Mouse (Mus musculus): Measurements from ENCODE around the gene Ngef. TPM values are rescaled to one million over a fixed set of nuclear protein-coding genes. Genes with fewer than 3 reads are reported as not detected.

The Ngef gene
- polyA plus RNA-seq, 1 experiment from 2014 or later: 28.9 TPM

- H3K4me2 ChIP-seq (ENCODE audit: low read depth, low read length): no peak overlapping the region
- H3K36me3 ChIP-seq (ENCODE audit: control insufficient read depth, insufficient read depth, low read length): peaks cover 48% of the 10 kb centered on the region
- 29% methylated on average over 5 of the region's 5 CpGs for WGBS
- no peaks in the 10 kb centered on the region for H3K9me3 ChIP-seq (ENCODE audit: control insufficient read depth, low read length)
- H3K27ac ChIP-seq (ENCODE audit: low read depth, low read length): no peak overlapping the region
- peak; percentile 65; the same call in 1 of the 2 replicates for ATAC-seq (ENCODE audit: low read depth)
- no peaks in the 10 kb centered on the region for H3K4me1 ChIP-seq (ENCODE audit: control insufficient read depth, insufficient read depth, low read length)
- no peaks in the 10 kb centered on the region for H3K27me3 ChIP-seq (ENCODE audit: control insufficient read depth, insufficient read depth, low read length)
- no peak overlapping the region for H3K9ac ChIP-seq (replicated peaks; ENCODE audit: low read depth, low read length)
- no peak overlapping the region for H3K4me3 ChIP-seq (ENCODE audit: low read depth, low read length)
These were observed 126.2 kb downstream of the Ngef start for GRCm38 (mm10) chr1:87447183-87448104.

- H3K27ac ChIP-seq (ENCODE audit: low read depth, low read length): no peak overlapping the region
- no peaks in the 10 kb centered on the region for H3K27me3 ChIP-seq (ENCODE audit: control insufficient read depth, insufficient read depth, low read length)
- no peak overlapping the region for H3K4me3 ChIP-seq (ENCODE audit: low read depth, low read length)
- ATAC-seq (ENCODE audit: low read depth): no peak
- H3K9ac ChIP-seq (replicated peaks; ENCODE audit: low read depth, low read length): no peak overlapping the region
- no peak overlapping the region for H3K4me2 ChIP-seq (ENCODE audit: low read depth, low read length)
- H3K4me1 ChIP-seq (ENCODE audit: control insufficient read depth, insufficient read depth, low read length): no peaks in the 10 kb centered on the region
- no peaks in the 10 kb centered on the region for H3K9me3 ChIP-seq (ENCODE audit: control insufficient read depth, low read length)
- peaks cover 58% of the 10 kb centered on the region for H3K36me3 ChIP-seq (ENCODE audit: control insufficient read depth, insufficient read depth, low read length)
- 91% methylated on average over 6 of the region's 6 CpGs for WGBS
These were observed 137.1 kb downstream of the Ngef start for GRCm38 (mm10) chr1:87436583-87436982.

- H3K36me3 ChIP-seq (ENCODE audit: control insufficient read depth, insufficient read depth, low read length): peaks cover 58% of the 10 kb centered on the region
- no peak overlapping the region for H3K4me3 ChIP-seq (ENCODE audit: low read depth, low read length)
- H3K9ac ChIP-seq (replicated peaks; ENCODE audit: low read depth, low read length): no peak overlapping the region
- WGBS: 94% methylated on average over 2 of the region's 2 CpGs
- no peak overlapping the region for H3K27ac ChIP-seq (ENCODE audit: low read depth, low read length)
- H3K4me2 ChIP-seq (ENCODE audit: low read depth, low read length): no peak overlapping the region
- H3K9me3 ChIP-seq (ENCODE audit: control insufficient read depth, low read length): no peaks in the 10 kb centered on the region
- no peak for ATAC-seq (ENCODE audit: low read depth)
- no peaks in the 10 kb centered on the region for H3K27me3 ChIP-seq (ENCODE audit: control insufficient read depth, insufficient read depth, low read length)
- no peaks in the 10 kb centered on the region for H3K4me1 ChIP-seq (ENCODE audit: control insufficient read depth, insufficient read depth, low read length)
These were observed 138.5 kb downstream of the Ngef start for GRCm38 (mm10) chr1:87435125-87435524.

Other genes with a start within 250 kb of the Ngef start
- 76.4 and 77.0 TPM in 2 replicates for gene Gigyf2, start 246.9 kb downstream of the Ngef start, polyA plus RNA-seq (2014; fragmentation: Nextera tagmentation; extraction: Ambion mirVana)
- gene Kcnj13, start 179.1 kb downstream of the Ngef start, polyA plus RNA-seq (2014; fragmentation: Nextera tagmentation; extraction: Ambion mirVana): 0.68 and 1.5 TPM in 2 replicates
- gene Snorc, start 103.6 kb downstream of the Ngef start, polyA plus RNA-seq (2014; fragmentation: Nextera tagmentation; extraction: Ambion mirVana): 0.86 and 1.8 TPM in 2 replicates
- 0.17 and 0.63 TPM in 2 replicates for gene Neu2, start 64.0 kb downstream of the Ngef start, polyA plus RNA-seq (2014; fragmentation: Nextera tagmentation; extraction: Ambion mirVana)
- gene Inpp5d, start 46.4 kb upstream of the Ngef start, polyA plus RNA-seq (2014; fragmentation: Nextera tagmentation; extraction: Ambion mirVana): 3.1 and 4.4 TPM in 2 replicates
- gene Atg16l1, start 182.0 kb upstream of the Ngef start, polyA plus RNA-seq (2014; fragmentation: Nextera tagmentation; extraction: Ambion mirVana): 76.3 and 80.3 TPM in 2 replicates
- 2.2 and 3.2 TPM in 2 replicates for gene Sag, start 229.8 kb upstream of the Ngef start, polyA plus RNA-seq (2014; fragmentation: Nextera tagmentation; extraction: Ambion mirVana)

Data from neural tube, embryonic 14.5 days (tissue).